Comparison of ENCODE assay signal across 20 mouse cellular contexts in genomic region chr5:149539051-149539450, GRCm38 (mm10). TPM values are rescaled to one million over a fixed set of nuclear protein-coding genes. Genes with fewer than 3 reads are reported as not detected.
"Had no signal": no experiment of that assay in that cellular context is flagged by ENCODE, and none has a peak within 500 bp of the region (broad histone marks: within the 10 kb centered on the region; RNA-seq: fewer than 3 reads in every experiment).

No protein-coding gene starts in this region.

- H3K4me3 ChIP-seq: limb, embryonic 12.5 days; liver, embryonic 12.5 days; liver, embryonic 15.5 days; midbrain, embryonic 12.5 days; midbrain, embryonic 15.5 days; myocyte; neural tube, embryonic 13.5 days had no signal

- H3K27ac ChIP-seq: liver, embryonic 12.5 days; liver, embryonic 15.5 days; midbrain, embryonic 12.5 days; stomach, postnatal 0 days had no signal

- H3K4me1 ChIP-seq: liver, embryonic 12.5 days; liver, embryonic 15.5 days had no signal

- H3K4me2 ChIP-seq: liver, embryonic 12.5 days; liver, embryonic 15.5 days; midbrain, embryonic 12.5 days had no signal

- H3K36me3 ChIP-seq: limb, embryonic 12.5 days; liver, embryonic 12.5 days; liver, embryonic 15.5 days; midbrain, embryonic 12.5 days; midbrain, embryonic 15.5 days; neural tube, embryonic 13.5 days had no signal

- ATAC-seq: intestine, embryonic 16.5 days; liver, embryonic 12.5 days; midbrain, embryonic 15.5 days had no signal

- H3K27me3 ChIP-seq: limb, embryonic 12.5 days; liver, embryonic 12.5 days; midbrain, embryonic 12.5 days; midbrain, embryonic 15.5 days had no signal

- DNase-seq: kidney, adult 18-20 months; layer of hippocampus, postnatal 36 days; liver; retina, postnatal 1 day; thymus, adult 2 months; thymus, postnatal 14 days; thymus, postnatal 4 days had no signal

- H3K9me3 ChIP-seq: limb, embryonic 12.5 days; liver, embryonic 12.5 days; liver, embryonic 15.5 days; midbrain, embryonic 12.5 days; midbrain, embryonic 15.5 days; neural tube, embryonic 13.5 days had no signal

- H3K9ac ChIP-seq: limb, embryonic 12.5 days; liver, embryonic 12.5 days; liver, embryonic 15.5 days; midbrain, embryonic 12.5 days had no signal

RNA-seq across cellular contexts. Expression of gene Wdr95, which starts 10.6 kb away (rescaled TPM):
- total RNA-seq: megakaryocyte progenitor cell, adult 5-6 weeks; megakaryocyte-erythroid progenitor cell, adult 5-6 weeks had no signal
- polyA plus RNA-seq: intestine, embryonic 16.5 days; kidney, embryonic 14.5 days; limb, embryonic 12.5 days; liver, embryonic 12.5 days; liver, embryonic 15.5 days; stomach, embryonic 14.5 days; stomach, postnatal 0 days had no signal
